Mouse (Mus musculus): Measurements from ENCODE around the gene Spsb1.

Gene Spsb1

DNA sequence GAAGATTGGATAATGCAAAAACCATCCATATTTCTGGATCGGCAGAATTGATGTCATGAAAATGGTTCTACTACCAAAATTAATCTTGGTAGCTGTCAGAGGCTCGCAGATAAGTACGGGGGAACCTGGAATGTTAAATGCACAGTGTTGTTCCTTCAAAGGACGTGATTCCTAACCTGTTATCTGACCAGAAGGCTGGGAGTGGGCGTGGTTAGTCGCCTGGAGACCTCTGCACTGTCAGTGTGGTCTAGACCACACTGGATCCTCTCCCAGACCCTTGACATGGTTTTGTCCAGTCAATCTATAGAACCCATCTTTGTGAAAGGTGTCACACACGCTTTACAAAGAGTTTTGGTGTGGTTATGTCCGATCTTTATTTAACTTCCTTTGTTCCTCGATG lies 16.6 kb upstream of the Spsb1 start:
- no peak for TF ChIP-seq GATA4 (IDR thresholded peaks at IDR 0.05; ENCODE audit: insufficient replicate concordance, low read length)

DNA sequence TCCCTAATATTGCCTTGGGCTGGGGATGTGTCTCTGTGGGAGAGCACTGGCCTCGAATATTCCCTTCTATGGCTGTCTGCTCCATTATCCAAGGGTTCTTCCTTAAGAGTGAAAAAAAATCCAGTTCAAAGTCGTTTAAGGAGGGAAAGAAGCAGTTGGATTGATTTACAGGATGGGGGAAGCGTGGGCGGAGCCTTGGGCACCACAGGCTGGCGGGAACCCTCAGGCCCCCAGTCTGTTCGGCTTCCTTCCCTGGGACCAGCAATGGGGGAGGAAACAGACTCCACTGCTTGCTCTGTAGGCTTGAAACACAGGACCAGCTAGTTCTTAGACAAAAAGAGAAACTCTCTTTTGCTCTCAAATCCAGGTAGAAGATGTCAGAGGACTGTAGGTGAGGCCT lies 13.7 kb upstream of the Spsb1 start:
- TF ChIP-seq GATA4 (IDR thresholded peaks at IDR 0.05; ENCODE audit: insufficient replicate concordance, low read length) = no peak

DNA sequence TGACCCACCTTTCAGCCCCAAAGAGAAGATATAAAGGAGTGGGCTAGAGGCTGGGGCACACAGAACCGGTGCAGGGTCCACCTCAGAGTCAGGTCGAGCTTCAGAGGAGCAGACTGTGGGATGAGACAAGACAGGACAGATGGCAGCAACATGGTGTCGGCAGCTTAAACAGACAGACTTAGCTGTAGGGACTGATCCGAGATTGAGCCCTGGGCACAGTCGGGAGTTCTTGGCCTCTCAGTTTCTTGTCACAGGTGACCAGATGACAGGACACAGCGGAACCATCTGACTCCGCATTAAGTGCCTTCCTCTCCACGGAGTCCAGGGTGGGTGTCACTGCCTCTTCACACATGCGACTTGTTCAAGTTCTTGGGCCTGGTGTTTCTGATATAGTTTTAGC lies 12.1 kb upstream of the Spsb1 start:
- TF ChIP-seq GATA4 (IDR thresholded peaks at IDR 0.05; ENCODE audit: insufficient replicate concordance, low read length) = no peak

DNA sequence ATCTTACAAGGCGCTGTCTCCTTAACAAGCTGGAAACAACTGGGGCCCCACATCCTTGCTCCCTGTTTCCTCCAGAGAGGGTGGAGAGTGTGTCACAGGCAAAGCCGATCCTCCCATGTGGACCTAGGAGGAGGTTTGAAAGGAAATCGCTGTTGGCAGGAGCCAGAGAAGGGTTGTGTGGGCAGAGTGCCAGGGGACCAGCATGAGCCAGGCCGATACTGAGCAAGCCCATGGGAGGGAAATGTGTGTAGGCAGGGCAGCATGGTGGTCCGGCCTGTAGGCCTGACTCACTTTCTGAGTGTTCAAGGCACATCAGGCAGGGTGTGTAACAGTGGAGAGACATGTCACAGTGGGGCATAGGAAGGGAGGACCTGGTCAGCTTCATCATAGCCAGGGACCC lies 11.4 kb upstream of the Spsb1 start:
- TF ChIP-seq GATA4 (IDR thresholded peaks at IDR 0.05; ENCODE audit: insufficient replicate concordance, low read length) = no peak

DNA sequence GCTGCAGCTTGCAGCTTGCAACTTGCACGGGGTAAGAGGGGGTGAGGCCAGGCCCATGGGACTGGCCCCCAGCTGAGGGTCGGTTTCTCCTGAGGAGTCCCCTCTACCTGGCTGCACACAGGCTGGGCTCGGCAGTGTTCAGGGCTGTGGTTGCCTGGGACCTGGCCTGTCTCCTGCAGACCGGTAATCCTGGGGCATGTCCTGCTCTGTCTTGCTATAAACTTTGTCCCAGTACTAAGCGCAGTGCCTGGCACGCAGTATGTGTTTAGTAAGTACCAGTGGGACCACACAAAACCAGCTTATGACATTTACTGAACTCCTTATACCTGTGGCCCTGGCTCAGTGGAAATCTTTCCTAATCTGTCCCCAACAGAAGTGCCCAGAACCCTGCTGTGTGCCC lies 10.8 kb upstream of the Spsb1 start:
- no peak for TF ChIP-seq GATA4 (IDR thresholded peaks at IDR 0.05; ENCODE audit: insufficient replicate concordance, low read length)

DNA sequence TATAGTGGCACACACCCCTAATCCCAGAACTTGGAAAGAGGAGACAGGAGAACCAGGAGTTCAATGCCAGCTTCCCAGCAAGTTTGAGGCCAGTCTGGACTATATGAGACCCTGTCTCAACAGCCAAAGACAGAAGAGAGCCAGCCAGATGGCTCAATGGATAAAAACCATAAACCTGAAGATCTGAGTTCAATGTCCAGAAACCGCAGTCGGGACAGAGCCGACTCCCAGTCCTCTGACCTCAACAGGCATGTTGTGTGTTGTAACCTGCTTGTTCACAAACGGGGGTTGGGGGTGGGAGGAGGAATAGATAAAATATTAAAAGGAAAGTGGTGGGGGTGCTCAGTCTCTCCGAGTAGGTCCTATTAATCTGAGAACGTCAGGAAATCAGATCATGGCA lies 10.4 kb upstream of the Spsb1 start:
- no peak for TF ChIP-seq GATA4 (IDR thresholded peaks at IDR 0.05; ENCODE audit: insufficient replicate concordance, low read length)

DNA sequence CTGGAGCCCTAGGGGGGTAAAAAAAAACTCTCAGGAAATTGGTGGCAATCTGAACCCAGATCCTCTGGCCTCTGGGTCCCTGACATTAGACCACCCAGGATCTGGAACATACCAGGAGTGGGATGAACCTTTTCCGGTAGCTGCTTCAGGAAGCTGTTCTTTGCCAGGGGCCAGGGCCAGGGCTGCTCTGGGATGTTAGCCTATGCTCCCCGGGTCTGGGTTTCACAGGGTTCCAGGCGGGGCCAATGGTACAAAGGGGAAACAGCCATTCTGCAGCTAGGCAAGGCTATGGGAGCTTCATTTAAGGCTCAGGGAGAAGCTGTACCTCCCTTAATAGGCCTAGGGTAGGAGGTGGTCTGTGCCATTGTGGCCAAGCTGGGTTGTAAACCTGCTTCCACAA lies 9.9 kb upstream of the Spsb1 start:
- no peak for TF ChIP-seq GATA4 (IDR thresholded peaks at IDR 0.05; ENCODE audit: insufficient replicate concordance, low read length)

DNA sequence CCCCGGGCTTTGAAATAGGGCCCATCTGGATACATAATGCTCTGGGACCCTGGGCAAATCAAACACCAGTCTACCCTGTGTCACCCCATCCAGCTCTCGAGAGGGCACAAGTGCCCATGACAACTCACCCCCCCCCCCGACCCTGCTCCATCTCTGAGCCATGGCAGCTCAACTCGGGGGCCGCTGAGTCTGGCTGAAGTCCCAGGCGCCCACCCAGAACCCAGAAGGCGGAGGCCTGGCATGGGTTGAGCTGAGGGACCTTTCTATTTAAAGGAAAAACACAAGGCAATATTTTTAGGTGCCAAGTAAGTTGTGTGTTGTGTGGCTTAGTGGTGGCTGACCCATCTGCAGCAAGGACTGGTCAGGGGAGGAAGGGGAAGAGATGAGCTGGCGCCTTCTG lies 9.4 kb upstream of the Spsb1 start:
- TF ChIP-seq GATA4 (IDR thresholded peaks at IDR 0.05; ENCODE audit: insufficient replicate concordance, low read length) = no peak

DNA sequence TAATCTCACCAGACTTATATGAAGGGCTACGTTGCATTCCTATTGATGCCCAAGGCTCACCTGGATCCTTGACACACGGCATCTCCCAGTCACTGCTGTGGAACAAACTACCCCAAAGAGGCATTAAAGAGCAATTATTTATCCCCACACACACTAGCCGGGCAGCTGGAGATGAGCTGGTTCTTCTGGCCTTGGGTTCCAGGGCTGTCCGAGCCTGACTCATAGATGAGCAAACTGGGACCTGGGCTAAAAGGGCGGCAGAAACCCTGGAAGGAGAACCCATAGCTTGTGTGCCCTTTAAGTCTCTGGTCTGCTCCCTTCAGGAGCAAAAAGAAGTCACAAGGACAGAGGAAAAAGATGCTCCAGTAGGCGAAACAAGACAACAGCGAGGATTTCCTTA lies 5.5 kb upstream of the Spsb1 start:
- no peak for TF ChIP-seq GATA4 (IDR thresholded peaks at IDR 0.05; ENCODE audit: insufficient replicate concordance, low read length)

DNA sequence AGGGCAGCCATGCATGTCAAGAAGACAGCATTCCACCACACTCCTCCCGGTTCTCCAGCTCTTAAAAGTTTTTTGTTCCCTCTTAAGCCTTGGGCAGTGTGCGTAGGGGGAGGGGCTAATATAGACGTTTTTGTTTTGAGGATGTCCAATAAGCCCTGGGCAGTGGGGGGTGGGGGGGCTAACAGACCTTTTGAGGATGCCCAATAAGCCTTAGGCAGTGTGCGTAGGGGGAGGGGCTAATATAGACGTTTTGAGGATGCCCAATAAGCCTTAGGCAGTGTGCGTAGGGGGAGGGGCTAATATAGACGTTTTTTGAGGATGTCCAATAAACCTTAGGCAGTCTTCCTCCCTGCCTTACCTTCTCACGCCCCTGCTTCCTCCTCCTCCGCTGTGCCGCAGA lies 5.0 kb upstream of the Spsb1 start:
- no peak for TF ChIP-seq GATA4 (IDR thresholded peaks at IDR 0.05; ENCODE audit: insufficient replicate concordance, low read length)

DNA sequence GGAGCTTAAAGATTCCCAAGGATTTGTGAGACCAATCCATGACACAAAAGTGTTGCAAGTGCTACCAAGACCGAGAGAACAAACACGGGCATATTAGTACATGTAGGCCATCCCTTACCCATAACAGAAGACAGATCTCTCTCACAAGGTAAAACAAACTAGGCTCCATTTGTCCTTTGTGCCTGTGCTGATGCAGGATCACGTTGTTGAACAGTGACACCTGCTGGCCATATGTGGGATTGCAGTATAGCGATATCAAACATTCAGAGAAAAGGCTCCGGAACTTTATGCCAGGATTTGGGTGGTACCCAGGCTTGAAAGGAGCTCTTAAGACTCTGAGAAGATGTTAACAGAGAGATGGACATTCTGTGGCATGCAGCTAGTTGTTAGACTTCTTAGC lies 3.7 kb upstream of the Spsb1 start:
- no peak for TF ChIP-seq GATA4 (IDR thresholded peaks at IDR 0.05; ENCODE audit: insufficient replicate concordance, low read length)

DNA sequence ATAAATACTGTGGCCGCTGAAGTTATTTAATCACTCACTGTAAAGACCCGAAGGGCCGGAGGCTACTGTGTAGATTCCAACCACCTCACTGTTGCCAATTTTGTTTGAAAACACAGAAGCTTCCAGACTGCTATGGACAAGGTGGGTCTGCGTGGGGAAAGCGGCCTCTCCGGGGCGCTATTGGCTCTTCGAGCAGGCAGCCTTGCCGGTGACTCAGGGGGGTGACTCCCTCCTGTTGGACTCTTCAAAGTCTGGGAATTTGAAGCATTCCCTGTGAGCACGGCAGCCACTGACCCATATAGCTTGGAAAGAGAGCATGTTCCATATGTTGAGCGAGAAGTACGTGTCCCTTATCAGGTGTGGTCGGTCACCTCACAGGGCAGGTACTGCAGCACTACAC lies 1.2 kb upstream of the Spsb1 start:
- TF ChIP-seq GATA4 (IDR thresholded peaks at IDR 0.05; ENCODE audit: insufficient replicate concordance, low read length) = no peak

DNA sequence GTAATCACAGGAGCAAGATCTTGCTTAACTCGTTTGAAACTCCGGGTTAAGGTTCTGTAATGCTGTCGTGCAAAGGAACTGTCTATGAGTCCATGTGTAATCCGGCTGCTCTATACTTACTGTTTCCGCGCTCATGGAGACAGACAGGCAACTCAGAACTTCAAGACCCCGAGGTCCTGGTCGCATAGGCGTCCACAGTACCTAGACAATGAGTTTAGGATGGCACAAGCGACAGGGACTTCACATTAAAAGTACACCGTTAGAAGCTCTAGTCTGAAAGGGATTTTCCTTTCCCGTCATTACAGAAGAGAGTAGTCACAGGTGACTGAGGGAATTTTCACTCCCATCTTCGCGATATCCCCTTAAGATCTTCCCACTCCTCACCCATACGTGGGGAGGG lies 788 bp upstream of the Spsb1 start:
- no peak for TF ChIP-seq GATA4 (IDR thresholded peaks at IDR 0.05; ENCODE audit: insufficient replicate concordance, low read length)

DNA sequence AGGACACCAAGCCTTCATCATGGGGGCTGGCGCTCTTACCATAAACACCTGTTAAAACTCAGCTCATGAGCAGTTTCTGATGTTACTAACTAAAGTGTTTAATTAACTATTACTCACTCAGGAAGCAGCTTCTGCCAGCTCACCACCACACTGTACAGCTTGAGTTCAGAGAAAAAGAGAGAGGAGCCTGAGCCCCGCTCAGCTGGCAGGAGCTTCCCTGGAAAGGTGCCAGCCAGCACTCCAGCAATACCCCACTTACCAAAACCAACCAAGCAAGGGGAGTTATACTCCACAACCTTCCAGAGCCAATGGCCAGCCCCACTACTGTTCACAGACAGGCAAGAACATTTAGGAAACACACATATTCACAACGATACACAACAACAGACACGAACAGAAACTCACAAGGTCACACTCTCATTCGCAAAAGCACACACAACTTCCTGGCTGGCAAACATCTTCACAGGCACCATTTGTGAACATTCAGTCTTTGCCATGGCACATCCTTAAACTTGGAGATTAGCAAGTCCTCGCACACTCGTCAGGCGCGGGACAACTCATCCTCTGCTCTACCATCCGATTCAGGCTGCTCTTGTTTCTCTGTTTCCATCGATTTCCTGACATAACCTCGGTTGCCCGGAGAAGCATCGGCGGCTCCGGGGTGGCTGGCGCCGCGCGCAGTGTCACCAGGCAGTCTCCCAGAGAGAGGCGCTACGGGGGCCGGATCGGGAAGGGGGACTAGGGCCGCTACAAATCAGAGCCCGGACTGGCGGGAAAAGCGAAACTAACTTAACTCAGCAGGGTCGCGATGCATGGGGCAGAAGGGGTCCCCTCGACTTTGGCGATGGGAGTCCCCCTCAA lies 992 bp downstream of the Spsb1 start:
- no peak for TF ChIP-seq GATA4 (IDR thresholded peaks at IDR 0.05; ENCODE audit: insufficient replicate concordance, low read length)

DNA sequence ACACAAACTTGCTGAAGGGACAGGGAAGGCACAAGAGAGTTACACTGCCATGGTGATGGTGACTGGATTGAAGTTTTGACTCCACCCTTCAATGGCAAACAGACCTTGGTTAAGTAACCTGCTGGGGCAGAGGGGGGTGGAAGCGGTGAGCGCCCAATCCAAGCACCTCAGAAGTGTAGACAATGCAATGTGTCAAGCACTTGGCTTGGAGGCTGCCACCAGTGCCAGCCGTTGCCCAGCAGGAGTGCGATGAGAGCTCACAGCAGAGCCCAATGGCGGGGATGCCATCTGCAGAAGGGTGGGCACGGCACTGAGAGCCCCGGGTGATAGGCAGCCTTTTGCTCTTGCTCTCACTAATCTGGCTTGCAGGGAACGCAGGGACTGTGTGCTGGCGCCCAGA lies 2.6 kb downstream of the Spsb1 start:
- no peak for TF ChIP-seq GATA4 (IDR thresholded peaks at IDR 0.05; ENCODE audit: insufficient replicate concordance, low read length)

DNA sequence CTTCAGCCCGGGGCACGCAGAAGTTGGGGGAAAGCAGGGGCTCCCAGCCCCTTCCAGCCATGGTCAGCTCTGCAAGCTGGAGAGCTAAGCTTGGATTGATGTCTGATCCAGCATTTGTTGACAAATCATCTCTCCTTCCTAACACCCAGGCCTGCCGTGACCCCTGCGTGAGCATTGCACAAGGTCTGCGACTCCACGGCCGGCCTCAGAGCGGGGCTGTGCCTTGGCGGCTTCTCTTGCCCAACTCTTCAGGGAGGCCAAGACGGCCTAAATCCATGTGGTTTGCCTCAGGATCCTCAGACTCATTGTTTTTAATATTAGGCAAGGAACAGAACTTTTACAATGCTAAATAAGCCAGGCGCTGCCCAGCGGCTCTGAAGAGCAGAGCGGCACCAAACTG lies 3.6 kb downstream of the Spsb1 start:
- no peak for TF ChIP-seq GATA4 (IDR thresholded peaks at IDR 0.05; ENCODE audit: insufficient replicate concordance, low read length)

DNA sequence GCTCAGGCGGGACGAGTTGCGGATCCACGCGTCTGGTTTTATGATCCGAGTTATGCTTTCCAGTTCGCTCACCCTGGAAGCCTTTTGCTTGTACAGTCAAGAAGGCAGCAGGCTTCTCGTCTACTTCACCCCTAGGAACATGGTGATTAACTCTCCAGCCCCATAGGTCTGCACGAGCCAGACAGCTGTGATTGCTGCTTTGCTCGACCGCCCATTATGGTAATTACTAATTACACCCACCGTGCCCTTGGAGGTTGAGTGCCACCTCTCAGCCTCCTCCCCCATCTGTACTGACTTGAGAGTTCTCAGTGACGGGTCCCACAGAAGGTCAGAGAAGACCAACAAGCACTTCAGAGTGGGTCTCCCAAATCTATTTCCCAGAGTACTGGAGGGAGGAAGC lies 5.2 kb downstream of the Spsb1 start:
- TF ChIP-seq GATA4 (IDR thresholded peaks at IDR 0.05; ENCODE audit: insufficient replicate concordance, low read length) = no peak
